Mouse (Mus musculus) limb, embryonic 12.5 days (tissue): ENCODE results near the gene Nectin3. TPM values are rescaled to one million over a fixed set of nuclear protein-coding genes. Genes with fewer than 3 reads are reported as not detected.

Source experiments
- ATAC-seq: fragments of 200-750 bp; cut with Nextera tagmentation; 2 replicates; pipeline ENCODE4 v1.8.0; 2017; ENCODE audit warnings: low read depth, moderate TSS enrichment; ENCODE audit not compliant: insufficient number of reproducible peaks, insufficient read depth, low FRiP score, low TSS enrichment
- H3K27ac ChIP-seq: fragments of 300-500 bp; sonication (generic); 2 replicates; pipeline ENCODE4 v1.5.1; 2016; ENCODE audit warnings: mild to moderate bottlenecking, moderate library complexity
- H3K27me3 ChIP-seq: fragments of 300-500 bp; sonication (generic); 2 replicates; pipeline ENCODE4 v1.6.1; 2016; ENCODE audit warnings: mild to moderate bottlenecking, moderate library complexity
- H3K36me3 ChIP-seq: fragments of 300-500 bp; sonication (generic); 2 replicates; pipeline ENCODE4 v1.6.1; 2016; ENCODE audit warnings: mild to moderate bottlenecking, moderate library complexity
- H3K4me1 ChIP-seq: fragments of 300-500 bp; sonication (generic); replicated peaks from 2 replicates; pipeline ENCODE4 v1.6.1; 2016
- H3K4me2 ChIP-seq: fragments of 300-500 bp; sonication (generic); 2 replicates; pipeline ENCODE4 v1.6.1; 2016; ENCODE audit warnings: mild to moderate bottlenecking, moderate library complexity
- H3K4me3 ChIP-seq: fragments of 300-500 bp; sonication (generic); replicated peaks from 2 replicates; pipeline ENCODE4 v1.5.1; 2016; ENCODE audit warnings: mild to moderate bottlenecking
- H3K9ac ChIP-seq: fragments of 300-500 bp; sonication (generic); replicated peaks from 2 replicates; pipeline ENCODE4 v1.6.1; 2016; ENCODE audit warnings: mild to moderate bottlenecking, moderate library complexity
- H3K9me3 ChIP-seq: fragments of 300-500 bp; sonication (generic); 2 replicates; pipeline ENCODE4 v1.6.1; 2016; ENCODE audit warnings: mild to moderate bottlenecking, moderate library complexity
- WGBS: fragments of 180-500 bp; shearing (Covaris S2); methylation state at CpG from one replicate; pipeline ENCODE4 v1.1.7; 2016; 5-methylcytosine and 5-hydroxymethylcytosine counted together
- polyA plus RNA-seq: library from polyadenylated mRNA; unstranded; fragments of >200 nt; fragmentation: Nextera tagmentation; extraction: Ambion mirVana; gene quantifications from 2 replicates; pipeline ENCODE4 v1.2.1, GENCODE M21; 2016

Nectin3 gene
- polyA plus RNA-seq, 1 experiment from 2014 or later, result 30.4 TPM

GRCm38 (mm10) chr16:46497686-46498420 is 472 bp downstream of the Nectin3 start:
- ATAC-seq, result no peak; the same call in 1 of the 2 replicates
- no peaks in the 10 kb centered on the region for H3K9me3 ChIP-seq
- peaks cover 5% of the 10 kb centered on the region for H3K27me3 ChIP-seq
- H3K4me3 ChIP-seq, result peak overlapping the region; percentile 86
- no peaks in the 10 kb centered on the region for H3K36me3 ChIP-seq
- H3K27ac ChIP-seq, result peak overlapping the region; percentile 98
- peak overlapping the region; percentile 70 for H3K9ac ChIP-seq
- H3K4me2 ChIP-seq, result peak overlapping the region; percentile 77
- WGBS, result under 1% methylated on average over 32 of the region's 32 CpGs
- H3K4me1 ChIP-seq, result peaks cover 15% of the 10 kb centered on the region

GRCm38 (mm10) chr16:46496889-46497685 is 1.2 kb downstream of the Nectin3 start:
- Histone ChIP-seq H3K27ac (peak overlapping the region; percentile 98), H3K9me3 (no peaks in the 10 kb centered on the region), H3K27me3 (peaks cover 5% of the 10 kb centered on the region), H3K4me2 (peak overlapping the region; percentile 77), H3K36me3 (no peaks in the 10 kb centered on the region), H3K4me3 (peak overlapping the region; percentile 86), H3K4me1 (peaks cover 15% of the 10 kb centered on the region), H3K9ac (peak overlapping the region; percentile 96)
- under 1% methylated on average over 71 of the region's 78 CpGs for WGBS
- peak; percentile 94 for ATAC-seq

GRCm38 (mm10) chr16:46496031-46496868 is 2.1 kb downstream of the Nectin3 start:
- ATAC-seq, result peak; percentile 14
- H3K27ac ChIP-seq, result peak overlapping the region; percentile 98
- peak overlapping the region; percentile 96 for H3K9ac ChIP-seq
- no peaks in the 10 kb centered on the region for H3K9me3 ChIP-seq
- H3K4me1 ChIP-seq, result peaks cover 15% of the 10 kb centered on the region
- H3K4me2 ChIP-seq, result peak overlapping the region; percentile 77
- no peaks in the 10 kb centered on the region for H3K36me3 ChIP-seq
- peaks cover 5% of the 10 kb centered on the region for H3K27me3 ChIP-seq
- under 1% methylated on average over 61 of the region's 96 CpGs for WGBS
- H3K4me3 ChIP-seq, result peak overlapping the region; percentile 86

- no peak for ATAC-seq
- H3K9me3 ChIP-seq, result no peaks in the 10 kb centered on the region
- H3K27ac ChIP-seq, result no peak overlapping the region
- peaks cover 5% of the 10 kb centered on the region for H3K27me3 ChIP-seq
- H3K36me3 ChIP-seq, result no peaks in the 10 kb centered on the region
- 0 out of 2 replicates have a peak overlapping the region, but pooled peaks have one; percentile 8 for H3K9ac ChIP-seq
- H3K4me2 ChIP-seq, result peak overlapping the region; percentile 77
- peaks cover 15% of the 10 kb centered on the region for H3K4me1 ChIP-seq
- H3K4me3 ChIP-seq, result peak overlapping the region; percentile 86
- 31% methylated on average over 3 of the region's 3 CpGs for WGBS
These were observed 3.1 kb downstream of the Nectin3 start for GRCm38 (mm10) chr16:46495201-46495600.

- no peaks in the 10 kb centered on the region for H3K36me3 ChIP-seq
- no peak overlapping the region for H3K27ac ChIP-seq
- no peak overlapping the region for H3K9ac ChIP-seq
- no peak for ATAC-seq
- H3K4me1 ChIP-seq, result no peaks in the 10 kb centered on the region; the same call in 1 of the 2 replicates
- no peak overlapping the region for H3K4me2 ChIP-seq
- no peak overlapping the region for H3K4me3 ChIP-seq
- whole genome bisulfite sequencing, result 61% methylated on average over 3 of the region's 3 CpGs
- no peaks in the 10 kb centered on the region for H3K9me3 ChIP-seq
- no peaks in the 10 kb centered on the region for H3K27me3 ChIP-seq
These were observed 10.8 kb downstream of the Nectin3 start for GRCm38 (mm10) chr16:46487436-46488097.

GRCm38 (mm10) chr16:46477336-46477735 is 21.0 kb downstream of the Nectin3 start:
- H3K9ac ChIP-seq, result no peak overlapping the region
- 86% methylated on average over 3 of the region's 3 CpGs for WGBS
- H3K9me3 ChIP-seq, result peaks cover 5% of the 10 kb centered on the region; the same call in 1 of the 2 replicates
- H3K4me2 ChIP-seq, result no peak overlapping the region
- H3K27ac ChIP-seq, result no peak overlapping the region
- no peak for ATAC-seq
- H3K4me3 ChIP-seq, result no peak overlapping the region
- H3K4me1 ChIP-seq, result no peaks in the 10 kb centered on the region
- no peaks in the 10 kb centered on the region for H3K27me3 ChIP-seq
- H3K36me3 ChIP-seq, result no peaks in the 10 kb centered on the region

GRCm38 (mm10) chr16:46451421-46451820 is 46.9 kb downstream of the Nectin3 start:
- Histone ChIP-seq H3K9ac (no peak overlapping the region), H3K4me3 (no peak overlapping the region), H3K27ac (no peak overlapping the region), H3K36me3 (peaks cover 19% of the 10 kb centered on the region), H3K4me1 (no peaks in the 10 kb centered on the region), H3K9me3 (no peaks in the 10 kb centered on the region), H3K4me2 (no peak overlapping the region), H3K27me3 (no peaks in the 10 kb centered on the region)
- WGBS, result 49% methylated on average over 3 of the region's 3 CpGs
- ATAC-seq, result no peak

- no peak for ATAC-seq
- no peak overlapping the region for H3K9ac ChIP-seq
- WGBS, result 94% methylated on average over 6 of the region's 6 CpGs
- peaks cover 12% of the 10 kb centered on the region; the same call in 1 of the 2 replicates for H3K36me3 ChIP-seq
- no peaks in the 10 kb centered on the region for H3K27me3 ChIP-seq
- no peaks in the 10 kb centered on the region for H3K4me1 ChIP-seq
- H3K4me2 ChIP-seq, result no peak overlapping the region
- no peak overlapping the region for H3K4me3 ChIP-seq
- H3K27ac ChIP-seq, result no peak overlapping the region
- H3K9me3 ChIP-seq, result no peaks in the 10 kb centered on the region
These were observed 49.3 kb downstream of the Nectin3 start for GRCm38 (mm10) chr16:46449013-46449412.

- Histone ChIP-seq H3K9ac (no peak overlapping the region), H3K4me2 (no peak overlapping the region), H3K36me3 (peaks cover 21% of the 10 kb centered on the region; the same call in 1 of the 2 replicates), H3K9me3 (no peaks in the 10 kb centered on the region), H3K27ac (no peak overlapping the region), H3K4me1 (no peaks in the 10 kb centered on the region), H3K4me3 (no peak overlapping the region), H3K27me3 (no peaks in the 10 kb centered on the region)
- no peak for ATAC-seq
- WGBS, result 81% methylated on average over 5 of the region's 5 CpGs
These were observed 67.0 kb downstream of the Nectin3 start for GRCm38 (mm10) chr16:46431317-46431716.

- no peak for ATAC-seq
- Histone ChIP-seq H3K4me1 (no peaks in the 10 kb centered on the region), H3K9ac (no peak overlapping the region), H3K4me2 (no peak overlapping the region), H3K36me3 (peaks cover 8% of the 10 kb centered on the region), H3K27ac (no peak overlapping the region), H3K9me3 (no peaks in the 10 kb centered on the region), H3K4me3 (no peak overlapping the region), H3K27me3 (no peaks in the 10 kb centered on the region)
- 87% methylated on average over 3 of the region's 3 CpGs for WGBS
These were observed 82.1 kb downstream of the Nectin3 start for GRCm38 (mm10) chr16:46416177-46416576.
